Mouse (Mus musculus): ENCODE measurements at regions not wholly inside any gene's neighbourhood (a gene's known extent, or its start where the extent isn't known, plus 50 kb on each side); places are given as distances from the start of the nearest gene placed in this dataset.

DNA sequence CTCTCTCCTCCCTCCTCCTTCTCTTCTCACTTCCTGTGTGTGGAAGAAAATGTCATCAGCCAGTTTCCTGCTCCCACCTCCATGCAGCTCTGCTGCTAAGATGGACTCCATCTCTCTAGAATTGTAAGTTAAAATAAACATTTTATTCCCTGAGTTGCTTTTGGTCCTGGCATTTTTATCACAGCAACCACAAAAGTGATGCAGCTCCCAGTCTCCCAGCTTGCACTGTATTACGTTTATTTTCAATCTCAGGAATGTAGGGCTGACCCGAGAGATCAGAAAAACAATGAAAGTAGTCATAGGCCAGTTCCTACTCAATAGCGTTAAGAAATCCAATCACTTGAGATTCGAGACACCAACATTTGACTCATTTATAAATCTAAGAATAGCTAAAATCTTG lies 106.0 kb upstream of the 1700056E22Rik start:
- DNase-seq (ENCODE audit: low read depth, low spot score), result no peak

DNA sequence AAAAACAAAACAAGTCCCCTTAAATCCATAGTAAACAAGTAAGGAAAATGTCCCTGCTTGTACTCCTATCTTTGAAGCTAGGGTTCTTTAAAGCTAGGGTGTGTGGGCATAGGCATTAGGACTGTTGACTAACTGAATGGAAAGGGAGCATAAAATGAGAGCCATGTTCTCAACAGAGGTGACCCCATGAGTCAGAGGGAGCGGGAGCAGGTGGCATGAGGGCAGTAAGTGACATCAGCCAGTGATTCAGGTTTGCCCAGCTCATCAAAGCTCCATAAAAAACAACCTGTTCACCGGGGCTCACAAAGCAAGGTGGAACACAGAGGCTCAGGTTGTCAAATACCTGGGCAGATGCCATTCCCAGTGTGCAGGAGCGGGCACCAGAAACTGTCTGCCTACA lies 104.6 kb upstream of the 1700056E22Rik start:
- no peak for DNase-seq (ENCODE audit: low read depth, low spot score)

DNA sequence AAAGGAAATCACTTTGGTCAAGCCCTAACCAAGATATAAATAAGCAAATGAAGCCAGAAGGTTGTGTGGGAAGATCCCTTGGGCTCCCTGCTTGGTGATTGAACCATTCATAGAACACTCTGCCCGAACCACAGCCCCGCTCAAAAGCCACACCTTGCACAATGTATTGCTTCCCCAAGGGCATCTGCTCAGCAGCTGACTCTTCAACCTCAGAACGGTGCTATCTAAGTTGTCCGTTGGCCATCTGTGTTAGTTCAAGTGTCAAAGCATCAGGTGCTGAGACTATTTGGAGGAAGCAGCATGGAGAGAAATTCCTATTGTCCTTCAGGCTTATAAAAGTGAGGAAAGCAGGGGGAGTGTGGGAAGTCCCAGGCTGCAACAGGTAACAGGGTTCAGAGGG lies 96.8 kb upstream of the 1700056E22Rik start:
- DNase-seq (ENCODE audit: low read depth, low spot score), result no peak

DNA sequence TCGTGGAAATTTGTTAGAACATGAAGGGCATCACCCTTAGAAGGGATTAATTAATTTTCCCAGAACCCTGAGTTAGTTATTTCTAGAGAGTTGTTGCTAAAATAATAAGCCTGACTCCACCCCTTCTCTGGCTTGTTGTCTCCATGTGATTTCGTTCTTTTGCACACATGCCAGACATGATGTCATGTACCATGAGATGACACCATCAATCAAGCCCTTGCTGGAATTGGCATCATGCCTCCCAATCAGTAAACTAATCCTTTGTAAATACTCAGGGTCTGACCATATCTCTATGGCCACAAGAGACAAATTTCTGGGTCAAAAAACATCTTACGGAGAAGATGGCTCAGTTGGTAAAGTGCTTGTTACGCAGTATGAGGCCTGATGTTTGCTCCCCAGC lies 93.2 kb upstream of the 1700056E22Rik start:
- DNase-seq (ENCODE audit: low read depth, low spot score), result no peak

DNA sequence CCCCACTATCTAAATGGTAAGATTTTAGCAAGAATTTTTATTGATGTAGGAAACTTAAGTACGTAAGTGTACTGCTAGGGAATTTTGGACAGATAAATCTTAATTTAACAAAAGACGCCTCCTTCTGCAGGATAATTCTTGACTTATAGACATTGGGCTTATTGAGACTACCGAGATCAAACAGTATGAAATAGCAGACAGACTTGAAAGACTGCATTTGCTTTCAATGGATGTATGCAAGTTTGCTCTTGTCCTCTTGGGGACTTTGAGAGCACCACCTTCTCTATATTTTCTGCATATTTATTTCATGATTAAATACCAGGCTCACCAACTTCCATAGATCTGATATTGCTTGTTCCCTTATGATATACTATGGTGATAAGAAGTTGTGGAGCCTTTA lies 92.8 kb upstream of the 1700056E22Rik start:
- no peak for DNase-seq (ENCODE audit: low read depth, low spot score)

Data from WW6 (cell line).